ENCODE assay signal across 15 mouse cellular contexts in genomic region chr3:86759834-86760233, GRCm38 (mm10).
DNase-seq lines count a peak whose midpoint lies in the region; ATAC-seq and TF ChIP-seq lines count a peak whose summit lies in the region.
"Had no signal": no experiment of that assay in that cellular context is flagged by ENCODE, and none has a peak within 500 bp of the region (broad histone marks: within the 10 kb centered on the region; RNA-seq: fewer than 3 reads in every experiment).

No protein-coding gene starts in this region.

- no peak for ATAC-seq in heart, embryonic 11.5 days (replicated peaks; ENCODE audit: insufficient number of reproducible peaks, low FRiP score, low TSS enrichment)
- ATAC-seq in hindbrain, embryonic 16.5 days: no peak
- ATAC-seq in midbrain, embryonic 11.5 days (ENCODE audit: low FRiP score): peak; percentile 68; the same call in 1 of the 2 replicates

- TF ChIP-seq POLR2A in heart, adult 2 months (IDR thresholded peaks at IDR 0.05; ENCODE audit: insufficient read depth, low read depth, low read length): no peak
- no peak for TF ChIP-seq POLR2A in small intestine, adult 2 months (IDR thresholded peaks at IDR 0.05; ENCODE audit: low read depth, low read length)

- no peak for DNase-seq in heart, adult 2 months
- peak; percentile 90 for DNase-seq in midbrain, embryonic 11.5 days (ENCODE audit: low spot score, missing footprints)
- DNase-seq in urinary bladder, adult 2 months (ENCODE audit: low spot score): no peak
- no peak for DNase-seq in spleen, postnatal 4 days (ENCODE audit: low spot score in 2 of 2)
- no peak for DNase-seq in lung, adult 18-20 months
- DNase-seq: B cell, adult 2 months; cerebellum, adult 9-10 months; gastrocnemius, postnatal 14 days; kidney, adult 8-10 months; lung, adult 2 months had no signal

- no peaks in the 10 kb centered on the region for H3K9me3 ChIP-seq in heart, embryonic 11.5 days (replicated peaks; ENCODE audit: control insufficient read depth, low read length)
- H3K9me3 ChIP-seq in hindbrain, embryonic 16.5 days (ENCODE audit: control insufficient read depth, low read length): no peaks in the 10 kb centered on the region
- H3K9me3 ChIP-seq in midbrain, embryonic 11.5 days (ENCODE audit: control insufficient read depth, low read length): no peaks in the 10 kb centered on the region
- H3K9me3 ChIP-seq: forebrain, embryonic 10.5 days had no signal

- no peaks in the 10 kb centered on the region for H3K27me3 ChIP-seq in heart, embryonic 11.5 days (ENCODE audit: control insufficient read depth, insufficient read depth, low read length)
- no peaks in the 10 kb centered on the region for H3K27me3 ChIP-seq in heart, adult 2 months (ENCODE audit: control insufficient read depth, insufficient read depth, low read length)
- no peaks in the 10 kb centered on the region for H3K27me3 ChIP-seq in hindbrain, embryonic 16.5 days (replicated peaks; ENCODE audit: control insufficient read depth, insufficient read depth, low read length)
- H3K27me3 ChIP-seq in midbrain, embryonic 11.5 days (ENCODE audit: control insufficient read depth, insufficient read depth, low read length): no peaks in the 10 kb centered on the region
- H3K27me3 ChIP-seq in small intestine, adult 2 months (ENCODE audit: control insufficient read depth, insufficient read depth, low read length): no peaks in the 10 kb centered on the region

- H3K79me2 ChIP-seq in heart, adult 2 months (replicated peaks; ENCODE audit: control insufficient read depth, insufficient read depth, low read length): no peaks in the 10 kb centered on the region

- no peaks in the 10 kb centered on the region for H3K4me1 ChIP-seq in heart, embryonic 11.5 days (ENCODE audit: control insufficient read depth, insufficient read depth, low read length)
- H3K4me1 ChIP-seq in heart, adult 2 months (ENCODE audit: control insufficient read depth, insufficient read depth, low read length): no peaks in the 10 kb centered on the region
- H3K4me1 ChIP-seq in hindbrain, embryonic 16.5 days (ENCODE audit: control insufficient read depth, insufficient read depth, low read depth, low read length): peaks cover 3% of the 10 kb centered on the region; the same call in 1 of the 2 replicates
- H3K4me1 ChIP-seq in midbrain, embryonic 11.5 days (ENCODE audit: control insufficient read depth, insufficient read depth, low read length): peaks cover 5% of the 10 kb centered on the region; the same call in 1 of the 2 replicates
- no peaks in the 10 kb centered on the region for H3K4me1 ChIP-seq in small intestine, adult 2 months (ENCODE audit: control insufficient read depth, insufficient read depth, insufficient read length, low read length)

- no peak for TF ChIP-seq EP300 in heart, adult 2 months (IDR thresholded peaks at IDR 0.05; ENCODE audit: insufficient read depth, low read depth, low read length)

- intact Hi-C loops in heart, adult 2 months (cut with DNase I): loop anchor here (5.0 to 10.0 kb wide), 2 partner anchors 435 to 493 kb away; no protein-coding TSS in a partner anchor

- H3K27ac ChIP-seq in heart, embryonic 11.5 days (ENCODE audit: low read depth, low read length): no peak overlapping the region
- no peak overlapping the region for H3K27ac ChIP-seq in heart, adult 2 months
- H3K27ac ChIP-seq in hindbrain, embryonic 16.5 days (ENCODE audit: low read depth, low read length): peak overlapping the region; percentile 63; the same call in 1 of the 2 replicates
- H3K27ac ChIP-seq in midbrain, embryonic 11.5 days (ENCODE audit: low read depth, low read length): no peak overlapping the region
- H3K27ac ChIP-seq in small intestine, adult 2 months (ENCODE audit: insufficient read depth, low read depth, low read length): peak overlapping the region; percentile 17
- H3K27ac ChIP-seq: forebrain, embryonic 10.5 days; layer of hippocampus, adult 2 months had no signal

- H3K9ac ChIP-seq in heart, embryonic 11.5 days (ENCODE audit: low read depth, low read length): no peak overlapping the region
- no peak overlapping the region for H3K9ac ChIP-seq in heart, adult 2 months (ENCODE audit: low read depth, low read length)
- peak overlapping the region; percentile 51 for H3K9ac ChIP-seq in hindbrain, embryonic 16.5 days (ENCODE audit: low read depth, low read length)
- peak overlapping the region; percentile 53 for H3K9ac ChIP-seq in midbrain, embryonic 11.5 days (ENCODE audit: low read length)

- WGBS in heart, embryonic 11.5 days (ENCODE audit: insufficient replicate concordance): 57% methylated on average over 8 of the region's 8 CpGs
- 86% methylated on average over 8 of the region's 8 CpGs for WGBS in heart, adult 2 months
- WGBS in hindbrain, embryonic 16.5 days: 44% methylated on average over 8 of the region's 8 CpGs
- WGBS in midbrain, embryonic 11.5 days: 30% methylated on average over 8 of the region's 8 CpGs
- 81% methylated on average over 8 of the region's 8 CpGs for WGBS in small intestine, adult 2 months

- H3K36me3 ChIP-seq in heart, embryonic 11.5 days (ENCODE audit: control insufficient read depth, insufficient read depth, low read length): no peaks in the 10 kb centered on the region
- H3K36me3 ChIP-seq in heart, adult 2 months (ENCODE audit: control insufficient read depth, insufficient read depth, low read length): no peaks in the 10 kb centered on the region
- H3K36me3 ChIP-seq in hindbrain, embryonic 16.5 days (ENCODE audit: control insufficient read depth, insufficient read depth, low read length): no peaks in the 10 kb centered on the region
- H3K36me3 ChIP-seq in midbrain, embryonic 11.5 days (ENCODE audit: control insufficient read depth, insufficient read depth, low read length): no peaks in the 10 kb centered on the region
- H3K36me3 ChIP-seq in small intestine, adult 2 months (ENCODE audit: control insufficient read depth, insufficient read depth, low read length): peaks cover 7% of the 10 kb centered on the region
- H3K36me3 ChIP-seq: forebrain, embryonic 10.5 days had no signal

- TF ChIP-seq CTCF in heart, adult 2 months (IDR thresholded peaks at IDR 0.05): no peak
- TF ChIP-seq CTCF in small intestine, adult 2 months (IDR thresholded peaks at IDR 0.05; ENCODE audit: extremely low read depth, insufficient read length, insufficient replicate concordance, low read depth, low read length): no peak

- no peak overlapping the region for H3K4me3 ChIP-seq in heart, embryonic 11.5 days (ENCODE audit: low read depth, low read length)
- H3K4me3 ChIP-seq in heart, adult 2 months: no peak overlapping the region
- H3K4me3 ChIP-seq in hindbrain, embryonic 16.5 days (ENCODE audit: low read length): no peak overlapping the region
- peak overlapping the region; percentile 5; the same call in 1 of the 2 replicates for H3K4me3 ChIP-seq in midbrain, embryonic 11.5 days (ENCODE audit: low read depth, low read length)
- H3K4me3 ChIP-seq in small intestine, adult 2 months (ENCODE audit: low read depth, low read length): no peak overlapping the region
- H3K4me3 ChIP-seq: forebrain, embryonic 10.5 days had no signal

- peak overlapping the region; percentile 12; the same call in 1 of the 2 replicates for H3K4me2 ChIP-seq in heart, embryonic 11.5 days
- peak overlapping the region; percentile 37 for H3K4me2 ChIP-seq in hindbrain, embryonic 16.5 days (ENCODE audit: low read length)
- H3K4me2 ChIP-seq in midbrain, embryonic 11.5 days: peak overlapping the region; percentile 37

Comparison
In these comparisons a context has a peak if more than half of its experiments do, and no peak if none do; other contexts are left out.
1. H3K27ac ChIP-seq: peak in hindbrain, embryonic 16.5 days (single experiment) and small intestine, adult 2 months (single experiment); none in heart, embryonic 11.5 days (single experiment), heart, adult 2 months (single experiment) and midbrain, embryonic 11.5 days (single experiment).
2. H3K9ac ChIP-seq: peak in hindbrain, embryonic 16.5 days (single experiment) and midbrain, embryonic 11.5 days (single experiment); none in heart, embryonic 11.5 days (single experiment) and heart, adult 2 months (single experiment).
3. Peak in every context shown above with its lines, with median percentiles within 50 percentile points of each other: H3K4me2 ChIP-seq.